Mouse (Mus musculus) liver, embryonic 11.5 days (tissue): ENCODE results near the gene Naa80. TPM values are rescaled to one million over a fixed set of nuclear protein-coding genes. Genes with fewer than 3 reads are reported as not detected.

ENCODE experiments used
- ATAC-seq: fragments of 200-750 bp; cut with Nextera tagmentation; replicated peaks from 2 replicates; pipeline ENCODE4 v1.8.0; 2017; ENCODE audit warnings: moderate number of reproducible peaks, mild to moderate bottlenecking, moderate TSS enrichment, moderate library complexity; ENCODE audit not compliant: low FRiP score
- DNase-seq: peaks from one replicate; pipeline ENCODE4 v3.0.0-alpha.2; 2017; ENCODE audit warnings: low spot score
- H3K27ac ChIP-seq: fragments of 300-500 bp; sonication (generic); 2 replicates; pipeline ENCODE4 v1.5.1; 2014; ENCODE audit warnings: mild to moderate bottlenecking, low read depth, low read length, control low read depth
- H3K27me3 ChIP-seq: fragments of 300-500 bp; sonication (generic); replicated peaks from 2 replicates; pipeline ENCODE4 v1.6.1; 2014; ENCODE audit warnings: low read length, mixed read lengths; ENCODE audit not compliant: control insufficient read depth, insufficient read depth
- H3K36me3 ChIP-seq: fragments of 300-500 bp; sonication (generic); 2 replicates; pipeline ENCODE4 v1.6.1; 2014; ENCODE audit warnings: mild to moderate bottlenecking, low read length, moderate library complexity, mixed read lengths; ENCODE audit not compliant: control insufficient read depth, insufficient read depth
- H3K4me1 ChIP-seq: fragments of 300-500 bp; sonication (generic); replicated peaks from 2 replicates; pipeline ENCODE4 v1.6.1; 2014; ENCODE audit warnings: low read length, mixed read lengths; ENCODE audit not compliant: control insufficient read depth, insufficient read depth
- H3K4me2 ChIP-seq: fragments of 300-500 bp; sonication (generic); 2 replicates; pipeline ENCODE4 v1.6.1; 2014; ENCODE audit warnings: mild to moderate bottlenecking, control low read depth, moderate library complexity
- H3K4me3 ChIP-seq: fragments of 300-500 bp; sonication (generic); 2 replicates; pipeline ENCODE4 v1.5.1; 2014; ENCODE audit warnings: low read depth, low read length, control low read depth
- H3K9ac ChIP-seq: fragments of 300-500 bp; sonication (generic); 2 replicates; pipeline ENCODE4 v1.6.1; 2014; ENCODE audit warnings: low read depth, low read length, control low read depth
- H3K9me3 ChIP-seq: fragments of 300-500 bp; sonication (generic); 2 replicates; pipeline ENCODE4 v1.6.1; 2016; ENCODE audit warnings: low read length, inconsistent platforms, mixed read lengths; ENCODE audit not compliant: control insufficient read depth
- WGBS: fragments of 180-500 bp; shearing (Covaris S2); extraction: QIAGEN DNeasy Blood & Tissue Kit; methylation state at CpG from one replicate; pipeline ENCODE4 v1.1.7; 2014; 5-methylcytosine and 5-hydroxymethylcytosine counted together
- polyA plus RNA-seq: library from polyadenylated mRNA; unstranded; fragments of >200 nt; fragmentation: Nextera tagmentation; extraction: Ambion mirVana; gene quantifications from 2 replicates; pipeline ENCODE4 v1.2.1, GENCODE M21; 2014

The Naa80 gene
- polyA plus RNA-seq, 1 experiment from 2014 or later: 20.7 TPM

DNA sequence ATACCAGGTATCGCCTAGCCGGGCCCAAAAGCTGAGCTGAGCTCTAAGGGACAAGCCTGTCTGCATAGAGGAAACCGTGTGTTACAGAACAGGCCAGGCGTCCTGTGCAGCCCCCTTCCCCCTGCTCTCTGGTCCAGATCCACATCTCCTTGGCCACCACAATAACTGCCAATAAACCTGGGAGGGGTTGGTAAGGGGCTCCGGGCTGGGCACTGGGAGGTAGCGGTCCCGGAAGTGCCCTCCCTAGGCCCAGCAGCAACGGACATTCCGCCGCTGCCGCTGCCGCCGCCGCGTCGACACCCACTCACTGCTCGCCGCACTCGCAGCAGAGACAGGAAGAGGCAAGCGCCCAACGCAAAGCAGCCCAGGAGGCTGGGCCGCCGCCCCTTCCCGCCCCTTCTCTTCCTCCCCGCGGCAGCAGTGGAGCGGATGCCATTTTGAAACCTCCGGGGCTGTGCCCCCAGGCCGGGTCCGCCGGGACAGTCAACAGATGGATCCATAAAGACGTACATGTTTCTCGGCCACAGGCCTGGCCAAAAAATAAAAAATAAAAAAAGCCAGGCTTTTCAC, 54.5 kb downstream of the Naa80 start:
- H3K4me2 ChIP-seq: peak overlapping the region; percentile 97
- H3K9me3 ChIP-seq: no peaks in the 10 kb centered on the region
- H3K27me3 ChIP-seq: no peaks in the 10 kb centered on the region
- peaks cover 6% of the 10 kb centered on the region; the same call in 1 of the 2 replicates for H3K36me3 ChIP-seq
- peak overlapping the region; percentile 89 for H3K4me3 ChIP-seq
- DNase-seq (peak; percentile 85), ATAC-seq (peak; percentile 61)
- H3K9ac ChIP-seq: peak overlapping the region; percentile 96
- H3K27ac ChIP-seq: peak overlapping the region; percentile 90
- H3K4me1 ChIP-seq: peaks cover 54% of the 10 kb centered on the region
- WGBS: 1% methylated on average over 33 of the region's 33 CpGs

Other genes starting within 250 kb of the Naa80 start
- 8.2 and 8.7 TPM in 2 replicates for gene Hemk1, start 240.5 kb upstream of the Naa80 start, polyA plus RNA-seq
- 0.05 and 0.10 TPM in 2 replicates for gene 6430571L13Rik, start 238.3 kb upstream of the Naa80 start, polyA plus RNA-seq
- gene Cacna2d2, start 179.3 kb upstream of the Naa80 start, polyA plus RNA-seq: 0.13 and 0.18 TPM in 2 replicates
- gene Tmem115, start 44.9 kb upstream of the Naa80 start, polyA plus RNA-seq: 35.4 and 35.9 TPM in 2 replicates
- 28.9 and 31.0 TPM in 2 replicates for gene Cyb561d2, start 36.7 kb upstream of the Naa80 start, polyA plus RNA-seq
- gene Nprl2, start 36.7 kb upstream of the Naa80 start, polyA plus RNA-seq: 26.5 and 31.3 TPM in 2 replicates
- gene Zmynd10, start 31.6 kb upstream of the Naa80 start, polyA plus RNA-seq: 0.10 and 0.35 TPM in 2 replicates
- gene Rassf1, start 27.3 kb upstream of the Naa80 start, polyA plus RNA-seq: 31.2 and 37.0 TPM in 2 replicates
- 60.6 and 62.7 TPM in 2 replicates for gene Tusc2, start 15.6 kb upstream of the Naa80 start, polyA plus RNA-seq
- 89.7 and 92.5 TPM in 2 replicates for gene Hyal2, start 10.9 kb upstream of the Naa80 start, polyA plus RNA-seq
- gene Hyal1, start 2.0 kb upstream of the Naa80 start, polyA plus RNA-seq: 4.2 and 4.6 TPM in 2 replicates
- gene Hyal3, start 1.9 kb downstream of the Naa80 start, polyA plus RNA-seq: 1.0 and 1.5 TPM in 2 replicates
- 219 and 230 TPM in 2 replicates for gene Ifrd2, start 8.8 kb downstream of the Naa80 start, polyA plus RNA-seq
- gene Sema3b, start 30.3 kb downstream of the Naa80 start, polyA plus RNA-seq: 0.63 and 0.79 TPM in 2 replicates
- 217 and 233 TPM in 2 replicates for gene Gnai2, start 56.5 kb downstream of the Naa80 start, polyA plus RNA-seq
- 3.9 and 4.0 TPM in 2 replicates for gene Slc38a3, start 90.6 kb downstream of the Naa80 start, polyA plus RNA-seq
- gene Gnat1, start 100.8 kb downstream of the Naa80 start, polyA plus RNA-seq: 4.7 and 5.0 TPM in 2 replicates
- gene Sema3f, start 131.6 kb downstream of the Naa80 start, polyA plus RNA-seq: 5.9 and 6.2 TPM in 2 replicates
- gene Rbm5, start 192.1 kb downstream of the Naa80 start, polyA plus RNA-seq: 115 and 123 TPM in 2 replicates